Mouse (Mus musculus) frontal cortex, adult 2 months (tissue): ENCODE results near the gene Mettl11b. TPM values are rescaled to one million over a fixed set of nuclear protein-coding genes. Genes with fewer than 3 reads are reported as not detected.
"Not testable (repeated sequence)": the region's sequence is repeated elsewhere in the genome, so short reads cannot be mapped to it uniquely, and the experiment has no call there.

Source experiments
- DNase-seq, 2 experiments: peaks; one replicate each; pipeline ENCODE4 v3.0.0; 2022; ENCODE audit warnings: low spot score in 1 of 2; ENCODE audit errors: extremely low spot score in 1 of 2
- polyA plus RNA-seq: library from polyadenylated mRNA; depleted of rRNA; stranded (reverse); fragments of >200 nt; gene quantifications from 2 replicates; pipeline ENCODE4 v1.2.3, GENCODE M21; 2012; rRNA removed

Gene Mettl11b
- 0.86 and 1.2 TPM in 2 replicates for polyA plus RNA-seq

GRCm38 (mm10) chr1:163725106-163725759, at the start of gene Mettl11b:
TSS of gene Mettl11b (minus strand) at chr1:163725232.
- peak; percentile 4 to 24 for DNase-seq

DNA sequence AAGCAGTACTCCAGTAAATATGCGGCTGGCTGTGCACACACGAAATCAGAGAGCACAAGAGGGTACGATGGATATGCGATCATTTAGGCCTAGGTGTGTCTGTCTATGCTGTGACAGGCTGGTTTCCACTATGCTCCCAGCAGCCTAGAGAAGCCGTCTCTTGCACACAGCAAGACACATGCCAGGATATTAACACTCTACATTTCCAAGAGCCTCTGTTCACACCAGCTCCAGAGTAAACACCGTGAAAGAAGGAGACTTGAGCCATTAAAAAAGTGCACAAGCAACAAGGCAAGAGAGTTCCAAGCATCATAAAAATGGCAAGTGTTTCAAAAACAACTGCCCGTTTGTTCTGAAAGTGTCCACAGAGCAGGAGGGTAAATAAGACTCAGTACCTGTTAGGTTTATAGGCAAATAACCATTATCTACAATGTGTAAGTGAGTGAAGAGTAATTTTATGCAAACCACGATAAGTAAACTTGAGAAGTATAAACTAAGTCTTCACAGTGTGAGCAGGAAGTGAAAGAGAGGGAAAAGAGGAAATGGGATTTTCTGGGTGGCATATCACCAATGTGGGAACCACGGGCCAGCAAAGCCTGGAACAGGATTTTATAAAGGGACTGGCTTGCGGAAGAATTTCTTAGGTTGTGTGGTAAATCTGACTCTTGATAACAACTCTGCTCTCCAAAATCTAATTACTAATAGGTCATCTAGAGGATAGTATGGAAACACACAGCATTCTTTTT, 32.6 kb upstream of the Mettl11b start:
- no peak for DNase-seq

DNA sequence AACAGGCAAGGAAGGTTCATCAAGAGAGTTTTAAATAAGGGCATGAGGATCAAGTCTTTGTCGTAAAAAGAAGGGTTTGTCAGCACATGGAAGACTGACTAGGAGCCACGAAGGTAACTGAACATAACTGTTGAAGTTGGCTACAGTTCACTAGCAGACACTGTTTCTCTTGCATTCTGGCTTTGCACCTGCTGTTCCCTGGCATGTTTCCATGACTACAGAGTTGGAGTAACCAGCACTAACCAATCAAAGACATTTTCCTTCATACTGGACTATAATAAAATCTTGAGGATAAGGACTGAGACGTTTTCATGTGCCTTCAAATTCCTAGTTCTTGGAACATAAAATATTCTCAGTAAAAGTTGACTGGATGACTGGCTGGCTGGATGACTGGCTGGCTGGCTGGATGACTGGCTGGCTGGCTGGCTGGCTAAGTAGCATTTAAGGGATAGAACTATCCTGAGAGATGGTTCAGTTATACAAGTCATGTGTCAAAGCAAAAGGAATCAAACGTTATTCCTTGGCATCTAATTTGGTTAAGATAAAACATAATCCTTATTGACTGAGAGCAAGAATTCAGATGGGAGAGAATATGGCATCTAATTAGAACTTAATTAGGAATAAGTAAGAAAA, 26.4 kb upstream of the Mettl11b start:
- DNase-seq: no peak

DNA sequence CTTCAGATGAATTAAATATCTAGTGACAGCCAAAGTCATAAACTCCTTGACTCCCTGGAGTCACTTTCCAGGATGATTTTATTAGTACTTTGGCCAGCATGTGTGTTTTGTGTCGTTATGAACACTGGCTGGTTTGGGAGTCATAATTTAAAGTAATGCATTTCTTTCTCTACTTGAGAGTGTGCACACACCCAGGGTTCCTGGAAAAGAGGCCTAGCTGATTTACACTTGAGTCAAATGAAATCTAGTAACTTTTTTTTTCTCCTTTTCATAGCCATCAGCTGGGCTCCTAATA, 12.2 kb upstream of the Mettl11b start:
- DNase-seq: no peak

GRCm38 (mm10) chr1:163736441-163737238, 11.6 kb upstream of the Mettl11b start:
- no peak for DNase-seq

DNA sequence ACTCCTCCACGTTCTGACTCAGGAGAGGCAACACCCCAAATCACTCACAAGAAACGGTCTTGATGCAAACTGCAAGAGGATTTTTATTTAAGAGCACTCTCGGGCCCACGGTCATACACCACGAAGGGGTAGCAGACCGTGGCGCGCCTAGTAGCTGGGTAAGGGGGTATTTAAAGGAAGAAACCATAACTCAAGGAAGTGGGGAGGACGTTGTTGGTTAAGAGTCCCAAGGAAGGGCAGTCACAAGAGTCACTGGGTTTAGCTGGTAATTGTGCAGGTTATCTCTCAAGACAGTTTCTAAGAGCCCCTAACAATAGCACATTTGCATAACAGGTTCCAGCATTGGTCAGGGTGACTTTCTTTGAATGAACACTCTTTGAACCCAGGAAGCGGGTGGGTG, 6.1 kb upstream of the Mettl11b start:
- not testable (repeated sequence) for DNase-seq

DNA sequence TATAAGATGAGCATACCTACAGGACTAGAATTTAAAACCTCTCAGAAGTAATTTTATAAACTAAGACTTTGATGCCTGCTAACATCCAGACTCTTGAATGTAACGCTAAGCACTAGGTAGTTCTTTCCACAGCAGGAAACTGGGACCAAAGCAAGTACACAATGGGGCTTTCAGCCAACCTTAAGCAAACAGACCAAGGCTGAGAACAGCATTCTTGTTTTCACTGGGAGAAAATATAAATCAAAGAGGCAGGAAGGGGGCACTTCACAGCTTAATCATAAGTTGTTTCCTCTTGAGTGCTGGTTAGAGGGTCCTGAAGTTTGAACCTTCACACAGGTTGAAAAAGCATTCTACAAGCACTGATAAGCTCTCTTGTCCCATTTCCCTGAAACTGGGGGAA, 1.1 kb downstream of the Mettl11b start:
- no peak for DNase-seq

- no peak for DNase-seq
These were observed 16.4 kb downstream of the Mettl11b start for GRCm38 (mm10) chr1:163708618-163709017.

- DNase-seq: no peak
These were observed 24.5 kb downstream of the Mettl11b start for GRCm38 (mm10) chr1:163700571-163700970.

DNA sequence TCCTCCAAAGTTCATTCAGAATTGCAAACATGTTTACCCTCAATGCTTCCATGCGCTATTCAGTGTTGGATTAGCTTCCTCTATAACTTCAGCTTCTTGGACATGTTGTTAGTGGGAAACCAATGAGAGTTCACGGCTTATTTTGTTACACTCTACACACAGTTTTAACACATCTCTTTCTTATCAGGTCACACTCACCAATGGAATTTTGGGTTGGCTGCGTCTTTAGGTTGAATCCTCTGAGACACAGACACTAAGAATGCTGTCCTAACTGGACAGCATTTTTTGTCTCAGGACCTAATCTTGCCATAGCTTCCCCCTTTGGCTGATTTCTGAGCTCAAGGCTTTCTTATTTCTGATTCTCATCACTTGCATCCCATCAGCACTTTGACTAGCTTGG, 25.3 kb downstream of the Mettl11b start:
- DNase-seq: no peak

DNA sequence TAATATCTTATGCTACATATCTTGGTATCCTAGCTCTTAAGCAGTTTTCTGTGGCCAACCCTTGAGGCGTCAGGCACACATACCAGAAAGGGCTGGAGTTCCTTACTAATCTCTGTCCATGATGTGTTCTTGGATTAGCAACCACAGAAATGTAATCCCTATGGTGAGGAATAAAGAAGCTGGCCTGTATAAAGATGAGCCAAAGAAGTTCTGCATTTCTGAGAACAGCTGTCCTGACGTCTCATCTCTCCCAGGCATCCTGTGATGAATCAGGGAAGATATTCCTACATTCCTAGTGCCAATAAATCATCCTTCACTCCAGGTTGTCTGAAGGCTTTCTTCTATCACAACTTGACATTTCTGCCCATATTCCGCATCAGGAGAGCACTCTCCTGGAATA, 33.2 kb downstream of the Mettl11b start:
- DNase-seq: no peak

DNA sequence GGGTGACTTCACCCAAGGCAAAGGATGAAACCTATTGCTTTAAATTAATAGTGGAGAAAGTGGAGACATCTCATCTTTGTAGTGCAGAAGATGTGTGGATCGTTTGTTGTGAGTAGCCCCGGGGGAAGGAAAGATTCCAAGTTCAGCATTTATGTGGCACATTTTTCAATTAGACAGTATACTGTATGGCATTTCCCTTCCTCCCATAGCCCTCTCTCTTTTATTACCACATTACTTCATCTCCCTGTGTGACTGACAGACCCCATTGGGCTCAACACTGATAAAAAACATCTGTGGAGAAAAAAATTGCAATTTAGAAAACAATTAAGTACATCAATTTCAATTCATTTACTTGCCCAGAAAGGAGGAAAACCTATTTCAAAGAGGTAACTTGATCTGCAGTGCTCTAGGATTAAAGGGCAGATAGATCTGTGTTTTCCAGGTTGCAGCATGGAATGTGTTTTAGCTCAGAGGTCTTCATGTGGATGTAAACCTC, 42.0 kb downstream of the Mettl11b start:
- no peak for DNase-seq

DNA sequence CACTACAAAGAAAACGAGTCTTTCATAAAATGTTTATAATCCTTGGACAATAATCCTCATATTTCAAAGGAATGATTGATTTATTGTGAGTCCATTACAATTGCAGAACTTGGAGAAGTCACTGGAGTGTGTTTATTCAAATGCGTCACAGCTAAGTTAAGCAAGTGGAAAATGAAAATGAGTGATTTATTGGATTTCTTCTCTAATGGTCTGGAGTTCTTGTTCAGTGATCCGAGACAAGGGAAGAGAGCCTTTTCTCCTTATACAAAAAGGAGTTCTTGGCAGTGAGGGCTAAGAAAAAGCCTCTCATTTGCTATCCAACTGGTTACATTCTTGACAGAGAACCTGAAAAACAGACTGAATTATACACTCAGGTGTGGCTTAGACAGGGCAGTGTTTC, 42.9 kb downstream of the Mettl11b start:
- no peak for DNase-seq

GRCm38 (mm10) chr1:163672866-163673265, 52.2 kb downstream of the Mettl11b start:
- no peak for DNase-seq

- DNase-seq: no peak
These were observed 53.7 kb downstream of the Mettl11b start for GRCm38 (mm10) chr1:163671326-163671725.

GRCm38 (mm10) chr1:163670702-163671101, 54.3 kb downstream of the Mettl11b start:
- DNase-seq: no peak

DNA sequence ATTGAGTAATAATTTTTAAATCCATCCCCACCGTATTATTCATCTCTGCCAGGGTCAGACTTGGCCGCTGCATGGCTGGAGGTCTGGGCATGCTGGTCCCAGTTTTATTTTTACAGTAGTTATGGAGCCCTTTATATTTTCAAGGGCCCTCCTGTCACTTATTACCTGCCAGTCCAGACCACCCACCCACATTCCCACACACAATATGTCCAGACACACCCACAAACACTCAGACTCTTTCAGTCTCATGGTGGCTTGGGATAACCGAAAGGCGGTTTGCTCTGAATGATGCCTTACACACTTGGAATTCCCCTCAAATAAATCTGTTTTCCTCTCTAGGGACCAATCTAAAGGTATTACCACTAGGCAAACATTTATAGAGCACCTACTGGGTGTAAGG, 55.1 kb downstream of the Mettl11b start:
- no peak for DNase-seq

GRCm38 (mm10) chr1:163662416-163662815, 62.6 kb downstream of the Mettl11b start:
- no peak for DNase-seq

DNA sequence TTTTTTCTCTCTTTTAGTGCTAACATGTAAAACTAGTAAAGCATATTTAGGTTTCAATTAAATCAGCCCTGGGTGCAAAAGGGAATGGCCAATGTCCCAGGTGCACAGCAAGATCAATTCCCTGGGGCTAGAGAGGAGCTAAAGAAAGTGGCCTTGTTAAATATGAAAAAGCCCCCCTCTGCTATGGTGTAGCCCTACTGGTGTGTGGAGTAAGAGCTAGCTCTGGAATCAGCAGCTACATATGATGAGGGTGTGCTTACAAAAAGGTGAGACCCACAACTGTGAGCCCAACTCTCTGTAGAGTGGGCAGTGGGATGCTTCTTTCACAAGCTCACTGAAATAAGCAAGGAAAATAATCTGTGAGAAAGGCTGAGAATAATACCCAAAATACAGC, 66.5 kb downstream of the Mettl11b start:
- no peak for DNase-seq

DNA sequence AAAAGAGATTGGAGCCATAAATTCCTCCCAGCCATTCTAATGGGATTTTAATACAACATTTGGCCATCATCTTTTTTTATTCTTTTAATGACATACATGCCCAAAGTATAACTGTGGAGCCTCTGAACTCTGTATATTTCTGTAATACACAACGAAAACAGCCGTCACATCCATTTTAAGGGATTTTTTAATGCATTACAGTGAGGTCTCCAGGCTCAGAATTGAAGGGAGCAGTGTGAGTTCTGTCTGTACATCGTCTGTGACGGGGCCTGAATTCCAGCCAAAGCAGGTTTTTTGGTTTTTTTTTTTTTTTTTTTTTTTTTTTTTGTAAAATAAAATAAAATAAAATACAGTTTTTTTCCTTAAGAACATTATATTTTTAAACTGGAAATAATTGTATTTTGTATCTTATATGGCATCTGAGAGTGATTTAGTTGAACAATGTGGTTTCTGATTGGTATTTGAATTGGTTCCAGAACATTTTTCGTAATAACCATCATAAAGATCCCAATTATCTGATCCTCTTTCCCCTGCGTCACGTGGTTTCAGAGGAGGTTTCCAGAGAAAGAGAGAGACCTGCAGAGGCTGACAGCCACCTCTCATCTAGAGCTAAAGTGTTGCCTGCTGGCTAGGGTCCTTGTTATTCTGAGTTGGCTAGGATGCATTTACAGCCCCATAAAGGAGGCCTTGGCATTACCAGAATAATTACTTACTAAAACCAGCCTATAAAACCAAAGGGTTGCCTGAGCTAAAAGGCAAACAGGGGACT, 67.1 kb downstream of the Mettl11b start:
- DNase-seq: no peak
